Mouse (Mus musculus): ENCODE measurements around the gene Kcnq1. TPM values are rescaled to one million over a fixed set of nuclear protein-coding genes. Genes with fewer than 3 reads are reported as not detected.
A peak's percentile ranks its signal among the peaks of the same experiment; 100 is the strongest.

The Kcnq1 gene
- total RNA-seq, 2 experiments from 2014 or later, result 6.0 to 7.7 TPM

- DNase-seq (ENCODE audit: low spot score in 2 of 2), result no peak
These were observed 72.7 kb downstream of the Kcnq1 start for GRCm38 (mm10) chr7:143178831-143179230.

GRCm38 (mm10) chr7:143180761-143181160 is 74.6 kb downstream of the Kcnq1 start:
- peak in 1 of 2 experiments; percentile 64 for DNase-seq (ENCODE audit: low spot score in 2 of 2)

- no peak for DNase-seq (ENCODE audit: low spot score in 2 of 2)
These were observed 75.1 kb downstream of the Kcnq1 start for GRCm38 (mm10) chr7:143181311-143181710.

DNA sequence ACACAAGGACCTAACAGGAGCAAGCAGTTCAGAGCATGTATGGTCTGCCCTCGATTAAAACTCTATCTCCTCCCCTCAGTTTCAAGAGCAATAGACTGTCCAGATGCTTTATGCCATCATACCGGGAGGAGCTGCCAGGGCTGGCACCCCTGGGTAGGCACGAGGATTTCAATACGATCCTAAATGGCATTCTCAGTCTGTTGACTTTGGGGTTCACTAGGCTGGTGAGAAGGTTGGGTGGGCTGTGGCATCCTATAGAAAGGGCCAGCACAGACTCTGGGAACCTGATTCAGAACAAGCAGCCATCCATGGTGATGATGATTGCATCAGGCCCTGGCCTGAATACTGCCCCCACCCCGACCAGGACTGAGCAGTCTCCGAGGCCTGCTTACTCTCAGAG is 79.3 kb downstream of the Kcnq1 start:
- no peak for DNase-seq (ENCODE audit: low spot score in 2 of 2)

DNA sequence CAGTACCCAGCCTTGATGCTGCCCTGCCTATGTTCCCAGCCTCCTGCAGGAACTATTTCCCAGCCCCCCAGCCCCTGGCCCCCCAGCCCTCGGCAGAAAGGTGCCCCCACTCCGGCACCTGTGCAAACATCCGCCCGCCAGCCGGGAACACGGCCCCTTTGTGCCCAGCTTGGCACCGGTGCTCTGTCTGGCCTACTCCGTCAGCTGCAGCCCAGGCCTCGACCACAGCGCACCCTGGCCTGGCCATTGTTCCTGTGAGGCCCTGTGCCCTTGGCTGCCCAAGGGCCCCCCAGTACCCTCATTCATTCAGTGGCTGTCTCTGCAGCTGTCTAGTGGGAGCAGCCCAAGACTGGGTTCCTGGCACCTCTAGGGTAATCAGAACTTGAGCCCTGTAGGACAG is 80.2 kb downstream of the Kcnq1 start:
- peak; percentile 16 to 41 for DNase-seq (ENCODE audit: low spot score in 2 of 2)

- peak in 1 of 2 experiments; percentile 4 for DNase-seq (ENCODE audit: low spot score in 2 of 2)
These were observed 81.0 kb downstream of the Kcnq1 start for GRCm38 (mm10) chr7:143187181-143187580.

GRCm38 (mm10) chr7:143188589-143188988 is 82.4 kb downstream of the Kcnq1 start:
- peak in 1 of 2 experiments; percentile 12 for DNase-seq (ENCODE audit: low spot score in 2 of 2)

DNA sequence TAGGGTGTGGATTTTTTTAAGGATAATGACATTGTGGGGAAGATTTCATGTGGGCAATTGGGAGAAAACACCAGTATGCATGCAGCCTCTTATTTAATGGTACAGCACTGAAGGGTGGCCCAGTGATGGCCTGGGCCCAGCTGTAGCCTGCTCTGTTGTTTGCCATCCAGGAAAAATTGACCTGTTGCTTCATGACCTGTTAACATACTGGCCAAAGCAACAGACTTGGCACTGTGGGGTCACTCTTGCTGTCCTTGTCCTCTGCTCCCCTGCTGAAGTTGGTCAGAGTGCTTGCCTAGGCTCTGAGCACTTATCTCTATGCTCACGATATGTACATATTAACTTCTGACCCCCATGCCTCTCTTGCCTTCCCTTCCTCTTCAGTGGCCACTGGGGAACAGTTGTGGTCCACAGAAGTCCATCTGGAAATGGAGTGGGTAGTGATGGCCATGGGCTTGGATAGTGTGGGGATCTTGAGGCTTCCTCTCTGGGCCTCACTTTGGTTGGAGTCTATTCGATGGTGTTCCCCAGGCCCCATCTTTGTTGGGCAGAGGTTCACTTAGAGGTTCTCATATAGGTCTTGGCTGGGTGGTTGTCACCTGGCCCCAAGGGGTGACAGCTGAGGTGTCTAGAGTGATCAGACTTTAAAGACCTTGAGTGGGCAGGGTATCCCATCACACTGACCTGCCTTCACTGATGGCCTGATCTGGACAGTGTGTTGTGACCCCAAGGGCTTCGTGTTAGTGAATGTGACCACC is 84.0 kb downstream of the Kcnq1 start:
- DNase-seq (ENCODE audit: low spot score in 2 of 2), result no peak

DNA sequence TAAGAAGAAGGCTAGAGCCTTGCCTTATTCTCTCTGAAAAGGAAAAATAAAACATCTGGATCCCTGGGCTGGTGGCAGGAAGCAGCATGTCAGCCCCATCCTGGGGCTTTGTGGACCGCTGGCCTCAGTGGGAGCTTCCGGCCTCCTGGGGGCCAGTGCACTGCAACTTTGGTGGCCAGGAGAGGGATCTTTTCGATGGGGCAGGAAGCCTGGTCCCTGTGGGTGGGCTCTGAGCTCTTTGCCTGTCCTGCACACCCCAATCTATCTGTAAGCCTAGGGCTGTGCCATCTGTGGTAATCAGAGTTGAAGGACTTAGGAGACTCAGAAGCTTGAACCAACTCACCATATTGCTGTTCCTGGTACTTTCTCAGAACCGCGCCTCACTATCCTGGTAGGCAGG is 84.7 kb downstream of the Kcnq1 start:
- DNase-seq (ENCODE audit: low spot score in 2 of 2), result peak in 1 of 2 experiments; percentile 9

DNA sequence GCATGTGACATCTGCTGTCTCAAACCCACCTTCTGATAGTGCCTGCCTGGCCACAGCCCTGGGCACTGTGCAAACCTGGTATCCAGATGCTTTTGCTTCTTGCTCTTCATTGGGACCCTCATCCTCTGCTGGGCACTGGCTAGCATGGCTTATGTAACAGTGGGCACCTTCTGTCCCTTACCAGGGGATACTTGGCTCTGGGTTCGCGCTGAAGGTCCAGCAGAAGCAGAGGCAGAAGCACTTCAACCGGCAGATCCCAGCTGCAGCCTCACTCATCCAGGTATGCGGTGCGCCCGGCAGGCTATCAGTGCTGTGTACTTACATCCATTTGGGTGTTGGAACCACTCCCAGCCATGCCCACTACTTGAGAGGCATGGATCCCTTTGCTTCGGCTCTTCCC is 86.2 kb downstream of the Kcnq1 start:
- DNase-seq (ENCODE audit: low spot score in 2 of 2), result peak in 1 of 2 experiments; percentile 14

DNA sequence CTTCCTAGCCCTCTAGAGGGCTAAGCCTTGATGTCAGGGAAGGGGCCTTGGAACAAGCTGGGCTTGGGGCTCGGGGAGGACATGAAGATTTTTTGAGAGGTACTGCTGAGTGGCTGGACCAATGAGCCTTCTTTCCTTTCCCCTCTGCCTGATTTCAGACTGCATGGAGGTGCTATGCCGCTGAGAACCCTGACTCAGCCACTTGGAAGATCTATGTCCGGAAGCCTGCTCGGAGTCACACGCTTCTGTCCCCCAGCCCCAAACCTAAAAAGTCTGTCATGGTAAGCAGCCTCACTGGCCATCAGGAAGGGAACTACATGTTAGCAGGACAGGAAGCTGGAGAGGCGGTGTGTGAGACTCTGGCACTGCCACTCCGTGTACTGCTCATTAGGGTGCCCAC is 87.9 kb downstream of the Kcnq1 start:
- DNase-seq (ENCODE audit: low spot score in 2 of 2), result peak in 1 of 2 experiments; percentile 7

DNA sequence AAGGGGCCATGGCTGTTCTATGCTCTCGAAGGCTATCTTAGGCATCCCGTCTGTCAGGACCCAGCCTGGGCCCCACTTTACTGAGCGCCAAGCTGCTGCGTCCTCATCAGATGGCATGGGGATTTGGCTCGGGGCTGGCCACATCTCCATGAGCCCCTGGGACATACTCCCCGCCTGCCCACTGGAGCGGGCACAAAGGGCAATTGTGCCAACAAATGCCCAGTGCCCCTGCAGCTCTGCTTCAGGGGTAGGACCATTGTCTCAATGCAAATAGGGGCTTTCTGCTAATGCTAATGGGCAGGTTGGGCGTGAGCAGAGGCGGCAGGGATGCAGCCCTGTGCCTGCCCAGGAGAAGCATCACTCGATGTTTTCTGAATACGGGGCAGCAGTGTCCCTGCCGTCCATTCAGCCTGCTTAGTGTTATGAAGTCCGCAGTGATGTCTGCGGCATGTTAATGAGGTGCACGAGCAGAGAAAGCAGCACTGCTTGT is 91.8 kb downstream of the Kcnq1 start:
- peak in 1 of 2 experiments; percentile 14 for DNase-seq (ENCODE audit: low spot score in 2 of 2)

DNA sequence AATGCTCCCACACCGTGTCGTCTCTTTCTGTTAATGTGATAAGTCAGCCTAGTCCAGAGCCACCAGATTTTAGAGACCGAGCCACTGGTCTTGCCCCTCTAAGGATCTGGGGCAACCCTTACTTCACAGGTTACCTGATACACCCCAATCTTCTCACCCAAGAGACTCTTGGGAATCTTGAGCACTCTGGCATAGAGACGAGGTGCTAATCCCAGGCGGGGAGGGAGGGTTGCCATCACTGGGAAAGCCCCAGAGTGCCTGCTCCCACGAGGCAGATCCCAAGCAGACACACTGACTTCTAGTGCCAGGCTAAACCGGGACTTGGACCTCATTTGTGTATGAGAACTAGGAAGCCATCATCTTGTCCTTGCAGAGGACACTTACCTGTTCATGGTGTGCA is 92.3 kb downstream of the Kcnq1 start:
- peak in 1 of 2 experiments; percentile 16 for DNase-seq (ENCODE audit: low spot score in 2 of 2)

DNA sequence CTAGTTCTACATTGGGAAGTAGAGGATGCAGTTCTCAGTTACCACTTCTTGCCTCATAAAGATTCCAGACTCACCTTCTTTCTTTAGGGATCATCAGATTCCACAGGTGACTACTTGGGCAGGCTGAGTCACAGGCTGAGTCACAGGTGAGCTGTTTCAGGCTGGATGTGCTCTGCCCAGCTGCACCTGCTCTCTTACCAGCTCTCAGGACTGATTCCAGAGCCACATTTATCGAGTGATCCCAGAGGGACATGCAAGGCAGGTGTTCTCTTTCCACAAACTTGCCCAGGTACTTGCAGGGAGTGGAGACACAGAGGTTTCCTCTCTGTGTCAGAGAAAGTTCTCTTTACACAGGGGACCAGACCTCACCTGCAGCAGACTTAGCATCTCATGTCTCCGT is 95.1 kb downstream of the Kcnq1 start:
- DNase-seq (ENCODE audit: low spot score in 2 of 2), result no peak

GRCm38 (mm10) chr7:143203897-143204296 is 97.7 kb downstream of the Kcnq1 start:
- DNase-seq (ENCODE audit: low spot score in 2 of 2), result no peak

DNA sequence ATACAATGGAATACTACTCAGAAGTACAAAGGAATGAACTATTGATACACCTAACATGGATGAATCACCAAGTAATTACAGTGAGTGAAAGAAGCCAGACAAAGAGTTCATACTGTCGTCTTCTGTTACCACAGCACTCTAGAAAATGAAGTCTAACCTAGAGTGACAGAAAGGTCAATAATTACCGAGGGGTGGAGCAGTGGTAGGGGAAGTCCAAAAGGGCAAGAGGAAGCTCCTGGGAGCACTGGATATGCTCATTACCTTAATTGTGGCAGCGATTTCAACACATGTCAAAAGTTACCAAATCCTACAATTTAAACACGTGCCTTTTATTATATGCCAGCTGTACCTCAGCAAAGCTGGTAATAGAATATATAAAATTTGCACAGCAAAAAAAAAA is 100.9 kb downstream of the Kcnq1 start:
- no peak for DNase-seq (ENCODE audit: low spot score in 2 of 2)

DNA sequence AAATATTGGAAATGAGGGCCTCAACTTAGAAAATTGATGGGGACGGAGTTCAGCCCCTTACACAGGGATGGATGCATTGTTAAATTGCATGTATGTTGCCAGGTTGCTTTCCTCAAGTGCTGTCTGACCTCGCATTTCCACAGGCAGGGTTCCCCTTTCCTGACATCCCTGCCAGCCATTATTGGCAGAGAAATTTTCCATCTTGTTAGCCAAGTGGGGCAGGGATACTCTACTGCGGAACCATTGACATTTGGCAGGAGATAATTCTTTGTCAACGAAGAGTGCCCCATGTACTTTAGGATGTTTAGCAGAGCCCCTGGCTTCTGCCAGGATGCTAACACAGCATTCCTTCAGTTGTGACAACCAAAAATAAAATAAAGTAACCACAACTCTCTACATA is 104.6 kb downstream of the Kcnq1 start:
- peak in 1 of 2 experiments; percentile 34 for DNase-seq (ENCODE audit: low spot score in 2 of 2)

DNA sequence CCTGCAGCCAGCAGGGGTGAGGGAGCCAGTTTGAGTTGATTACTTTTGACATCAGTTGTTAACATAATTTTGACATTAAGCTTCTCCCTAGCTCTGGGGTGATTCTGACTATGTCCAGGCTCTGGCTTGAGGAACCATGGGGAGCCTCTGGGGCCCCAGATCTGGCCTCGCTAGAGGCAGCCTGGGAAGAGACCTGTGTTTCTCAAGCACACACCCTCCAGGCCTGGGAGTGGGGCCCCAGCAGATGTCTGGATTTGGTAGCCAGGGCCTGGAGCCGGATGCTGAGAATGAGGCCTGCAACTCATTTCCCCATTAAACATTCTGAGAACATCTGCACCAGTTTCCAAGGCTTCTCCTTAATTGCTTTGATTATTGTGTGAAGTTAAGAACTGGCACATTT is 145.0 kb downstream of the Kcnq1 start:
- DNase-seq (ENCODE audit: low spot score in 2 of 2), result peak in 1 of 2 experiments; percentile 54

- DNase-seq (ENCODE audit: low spot score in 2 of 2), result no peak
These were observed 147.1 kb downstream of the Kcnq1 start for GRCm38 (mm10) chr7:143253126-143253871.

DNA sequence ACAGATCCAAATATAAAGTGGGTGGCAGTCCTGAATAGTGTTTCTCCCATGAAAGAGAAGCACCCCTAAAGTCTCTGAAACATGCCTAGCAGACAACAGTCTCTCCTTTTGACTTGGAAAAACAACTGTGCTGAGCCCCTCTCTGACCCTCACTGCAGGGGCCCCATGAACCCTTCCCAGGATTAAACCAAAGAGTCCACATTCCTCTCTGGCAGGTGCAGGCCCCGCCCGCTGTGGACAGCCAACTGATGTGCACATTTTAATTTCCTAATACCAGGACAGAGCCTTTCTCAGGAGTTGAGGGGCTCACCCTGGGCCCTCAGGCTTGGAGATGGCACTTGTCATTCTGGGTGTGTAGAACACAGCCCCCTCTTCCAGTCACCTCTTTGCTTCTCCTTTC is 148.7 kb downstream of the Kcnq1 start:
- no peak for DNase-seq (ENCODE audit: low spot score in 2 of 2)

DNA sequence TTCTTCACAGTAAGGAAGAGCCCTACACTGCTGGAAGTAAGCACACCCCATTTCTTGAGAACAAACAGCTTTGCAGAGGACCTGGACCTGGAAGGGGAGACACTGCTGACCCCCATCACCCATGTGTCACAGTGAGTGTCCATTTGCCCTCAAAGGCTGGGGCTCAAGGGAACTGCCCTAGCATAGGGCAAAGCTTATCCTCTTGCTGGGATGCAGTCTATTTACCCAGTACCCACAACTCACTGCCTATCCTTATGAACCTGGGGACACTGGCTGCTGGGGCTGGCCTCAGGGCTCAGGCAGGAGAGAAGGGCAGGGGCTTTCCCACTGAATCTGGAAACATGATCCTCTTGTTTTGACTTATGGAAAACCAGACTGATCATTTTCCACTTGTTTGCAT is 155.1 kb downstream of the Kcnq1 start:
- no peak for DNase-seq (ENCODE audit: low spot score in 2 of 2)

GRCm38 (mm10) chr7:143263557-143263956 is 157.4 kb downstream of the Kcnq1 start:
- no peak for DNase-seq (ENCODE audit: low spot score in 2 of 2)

Measured in gastrocnemius, postnatal 4 days (tissue).